Mouse (Mus musculus) brown adipose tissue, adult 24 weeks (tissue): ENCODE results near the gene Fam178b. TPM values are rescaled to one million over a fixed set of nuclear protein-coding genes. Genes with fewer than 3 reads are reported as not detected.
"Not testable (repeated sequence)": the region's sequence is repeated elsewhere in the genome, so short reads cannot be mapped to it uniquely, and the experiment has no call there.

Source experiments
- H3K27ac ChIP-seq: fragments of 200-500 bp; replicated peaks from 2 replicates; pipeline ENCODE4 v1.5.1; 2012; ENCODE audit warnings: low read depth, mild to moderate bottlenecking, low read length
- H3K4me1 ChIP-seq: fragments of 200-500 bp; 2 replicates; pipeline ENCODE4 v1.6.1; 2012; ENCODE audit warnings: low read length, mixed read lengths; ENCODE audit not compliant: control insufficient read depth, insufficient read depth, insufficient read length
- H3K4me3 ChIP-seq: fragments of 200-500 bp; 2 replicates; pipeline ENCODE4 v1.5.1; 2012; ENCODE audit warnings: low read depth, mild to moderate bottlenecking, low read length, moderate library complexity; ENCODE audit not compliant: insufficient read depth
- polyA plus RNA-seq: library from polyadenylated mRNA; stranded (reverse); fragments of >200 nt; gene quantifications from 2 replicates; pipeline ENCODE4 v1.2.4, GENCODE M21; 2012; ENCODE audit not compliant: missing spikeins, insufficient read depth, insufficient read length

Fam178b gene
- polyA plus RNA-seq, 1 experiment, result not detected

- Histone ChIP-seq H3K4me3 (peak within 1 kb of the TSS; percentile 89), H3K4me1 (no peaks in the 10 kb centered on the region), H3K27ac (peak within 1 kb of the TSS; percentile 99)
Observed at GRCm38 (mm10) chr1:36691271-36692155, 8.5 kb upstream of the Fam178b start, which contains the start of gene Cox5b. Gene Cox5b (plus strand): TSS chr1:36691449.

GRCm38 (mm10) chr1:36690671-36691235 lies 7.8 kb upstream of the Fam178b start:
- Histone ChIP-seq H3K27ac (peak overlapping the region; percentile 83), H3K4me1 (no peaks in the 10 kb centered on the region), H3K4me3 (peak overlapping the region; percentile 59)

- no peak overlapping the region for H3K4me3 ChIP-seq
- no peak overlapping the region for H3K27ac ChIP-seq
- no peaks in the 10 kb centered on the region for H3K4me1 ChIP-seq
Observed at GRCm38 (mm10) chr1:36683810-36684467, 956 bp upstream of the Fam178b start.

- Histone ChIP-seq H3K27ac (no peak overlapping the region), H3K4me1 (no peaks in the 10 kb centered on the region), H3K4me3 (no peak overlapping the region)
Observed at GRCm38 (mm10) chr1:36680893-36681292, 2.1 kb downstream of the Fam178b start.

- no peak overlapping the region for H3K27ac ChIP-seq
- H3K4me1 ChIP-seq, result no peaks in the 10 kb centered on the region
- H3K4me3 ChIP-seq, result no peak overlapping the region
Observed at GRCm38 (mm10) chr1:36674936-36675335, 8.0 kb downstream of the Fam178b start.

DNA sequence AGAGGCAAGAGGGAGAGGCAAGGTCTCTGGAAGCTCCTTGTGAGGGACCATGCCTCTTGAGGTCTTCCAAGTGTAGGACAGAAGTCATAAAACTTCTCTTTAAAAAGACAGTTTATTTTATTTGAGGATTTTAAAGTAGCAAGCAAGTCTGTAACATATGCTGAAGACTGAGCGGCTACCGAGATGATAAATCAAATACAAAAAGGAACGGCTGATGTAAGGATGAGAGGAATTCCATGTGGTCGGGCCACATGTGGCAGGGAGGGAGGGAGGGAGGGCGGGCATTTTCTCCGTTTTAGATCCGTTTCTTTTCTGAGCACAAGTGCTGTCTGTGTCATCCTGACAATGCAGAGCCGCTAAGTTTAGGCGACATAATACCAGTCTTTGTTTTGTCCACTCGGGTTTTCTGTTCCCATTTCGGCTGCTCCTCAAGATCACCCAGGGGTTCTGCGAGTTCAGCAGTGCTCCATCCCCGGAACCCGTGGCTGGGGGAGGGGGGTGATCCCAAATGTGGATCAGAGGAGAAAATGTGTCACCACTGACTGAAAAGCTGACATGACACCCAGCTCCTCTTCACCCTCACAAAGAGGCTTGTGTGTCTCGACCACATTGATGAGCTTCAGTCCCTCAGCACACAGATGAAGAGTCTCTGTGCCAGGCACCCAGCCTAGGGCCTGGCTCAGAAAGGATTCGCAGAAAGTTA lies 10.2 kb downstream of the Fam178b start:
- no peak overlapping the region for H3K27ac ChIP-seq
- H3K4me1 ChIP-seq, result no peaks in the 10 kb centered on the region
- H3K4me3 ChIP-seq, result no peak overlapping the region

GRCm38 (mm10) chr1:36671260-36671659 lies 11.7 kb downstream of the Fam178b start:
- H3K4me1 ChIP-seq, result no peaks in the 10 kb centered on the region
- no peak overlapping the region for H3K4me3 ChIP-seq
- H3K27ac ChIP-seq, result no peak overlapping the region

DNA sequence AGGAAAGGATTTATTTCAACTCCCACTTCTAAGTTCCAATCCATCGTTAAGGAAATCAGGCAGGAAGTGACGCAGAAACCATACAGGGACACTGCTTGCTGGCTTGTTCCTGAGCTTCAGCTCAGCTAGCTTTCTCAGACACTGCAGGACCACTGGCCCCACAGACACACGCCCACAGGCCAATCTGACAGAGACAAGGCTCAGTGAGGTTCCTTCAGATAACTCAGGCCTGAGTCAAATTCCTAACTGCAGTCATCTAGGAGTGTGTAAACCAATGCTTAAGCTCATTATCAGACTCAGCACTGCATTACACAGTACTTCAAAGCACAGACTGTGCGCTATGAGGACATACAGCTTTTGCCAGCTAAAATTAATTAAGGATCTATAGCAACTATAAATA lies 12.7 kb downstream of the Fam178b start:
- H3K27ac ChIP-seq, result no peak overlapping the region
- no peaks in the 10 kb centered on the region for H3K4me1 ChIP-seq
- H3K4me3 ChIP-seq, result no peak overlapping the region

- H3K4me1 ChIP-seq, H3K27ac ChIP-seq, H3K4me3 ChIP-seq: not testable (repeated sequence)
Observed at GRCm38 (mm10) chr1:36668007-36668406, 15.0 kb downstream of the Fam178b start.

DNA sequence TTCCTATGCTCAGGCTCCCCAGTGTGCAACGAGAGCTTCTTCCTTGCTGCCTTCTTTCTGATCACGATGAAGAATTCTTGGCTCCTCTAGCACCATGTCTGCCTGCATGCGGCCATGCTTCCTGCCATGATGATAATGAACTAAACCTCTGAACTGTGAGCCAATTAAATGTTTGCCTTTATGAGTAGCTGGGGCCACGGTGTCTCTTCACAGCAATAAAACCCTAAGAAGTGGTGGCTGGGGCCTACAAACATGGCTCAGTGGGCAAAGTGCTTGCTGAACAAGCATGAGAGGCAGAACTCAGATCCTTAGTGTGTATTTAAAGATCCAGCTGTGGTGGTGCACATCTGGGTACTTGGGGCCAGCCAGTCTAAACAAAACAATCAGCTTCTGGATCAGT lies 17.0 kb downstream of the Fam178b start:
- H3K4me1 ChIP-seq, result no peaks in the 10 kb centered on the region
- no peak overlapping the region for H3K4me3 ChIP-seq
- no peak overlapping the region for H3K27ac ChIP-seq

DNA sequence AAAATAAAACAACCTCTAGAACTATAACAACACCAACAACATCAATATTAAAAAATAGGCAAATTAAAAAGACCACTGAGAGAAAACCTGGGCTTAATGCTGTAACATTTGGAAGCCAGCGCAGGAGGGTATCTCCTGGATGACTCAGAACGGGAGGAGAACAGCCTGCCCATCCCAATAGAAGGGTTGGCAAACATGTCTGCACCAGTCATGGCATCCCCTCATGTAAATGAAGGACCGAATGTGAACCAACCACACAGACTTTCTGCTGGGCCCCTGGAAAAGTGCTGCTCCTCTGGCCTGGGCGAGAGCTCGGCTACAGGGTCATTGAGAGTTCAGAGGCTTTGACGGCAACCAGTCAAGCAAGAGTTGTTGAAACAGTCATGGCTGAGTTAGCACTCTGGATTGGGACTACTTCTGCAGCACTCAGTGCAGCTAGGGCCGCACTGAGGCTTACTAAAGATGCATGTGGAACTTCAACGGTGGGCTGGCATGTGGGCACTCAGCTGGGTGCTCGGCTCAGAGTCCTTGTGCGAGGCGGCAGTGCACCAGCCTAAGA lies 17.7 kb downstream of the Fam178b start:
- H3K4me3 ChIP-seq, result no peak overlapping the region
- no peak overlapping the region for H3K27ac ChIP-seq
- no peaks in the 10 kb centered on the region for H3K4me1 ChIP-seq

DNA sequence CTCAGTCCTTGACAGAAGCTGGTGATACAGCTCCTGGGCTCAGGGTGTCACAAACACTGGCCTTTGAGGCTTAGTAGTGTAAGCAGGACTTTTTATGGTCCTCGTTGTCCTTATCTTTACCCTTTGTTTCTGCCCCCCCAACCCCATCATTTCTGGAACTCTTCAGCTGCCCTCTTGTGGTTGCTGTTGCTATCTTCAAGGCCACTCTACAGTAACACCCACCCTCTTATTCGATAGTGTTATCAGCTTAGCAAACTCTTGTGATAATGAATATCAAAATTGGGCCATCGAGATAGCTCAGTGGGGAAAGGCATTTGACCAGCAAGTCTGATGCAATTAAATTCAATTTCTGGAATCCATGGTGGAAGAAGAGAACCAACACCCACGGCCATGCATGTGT lies 18.5 kb downstream of the Fam178b start:
- H3K4me3 ChIP-seq, result no peak overlapping the region
- no peaks in the 10 kb centered on the region for H3K4me1 ChIP-seq
- no peak overlapping the region for H3K27ac ChIP-seq

DNA sequence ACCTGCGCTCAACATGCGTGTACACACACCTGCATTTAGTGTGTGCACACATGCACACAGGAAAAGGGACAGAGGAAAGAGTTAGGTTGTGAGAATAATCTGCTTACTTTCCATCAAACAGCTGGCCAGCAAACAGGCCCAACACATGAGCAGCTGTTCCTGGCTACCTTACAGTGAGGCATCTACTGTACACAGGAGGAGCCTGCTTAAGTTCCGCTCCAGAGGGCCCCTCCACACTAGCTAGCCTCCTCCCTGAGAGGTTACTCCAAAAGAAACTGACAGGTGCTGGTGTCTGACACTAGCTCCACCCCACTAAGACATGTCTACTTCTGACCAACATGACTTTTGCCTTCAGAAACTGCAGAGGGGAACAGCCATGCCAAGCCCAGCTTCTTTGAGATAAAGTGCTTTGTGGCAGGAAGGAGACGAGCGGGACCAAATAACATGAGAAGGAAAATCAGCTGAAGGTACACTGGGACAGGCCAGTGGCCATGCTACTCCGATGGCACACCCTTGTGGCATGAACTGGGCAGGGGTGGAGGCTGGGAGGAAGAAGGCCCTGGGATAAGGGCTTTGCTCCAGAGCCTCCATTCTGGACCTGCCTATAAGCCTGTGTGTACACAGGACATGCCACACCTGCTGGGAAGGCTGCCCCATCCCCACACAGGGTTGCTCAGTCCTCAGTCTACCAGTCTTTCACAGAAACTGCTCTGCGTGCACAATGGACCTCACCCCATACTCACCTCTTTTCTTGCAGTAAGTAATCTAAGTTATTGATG lies 24.2 kb downstream of the Fam178b start:
- Histone ChIP-seq H3K27ac (no peak overlapping the region), H3K4me1 (no peaks in the 10 kb centered on the region), H3K4me3 (no peak overlapping the region)

DNA sequence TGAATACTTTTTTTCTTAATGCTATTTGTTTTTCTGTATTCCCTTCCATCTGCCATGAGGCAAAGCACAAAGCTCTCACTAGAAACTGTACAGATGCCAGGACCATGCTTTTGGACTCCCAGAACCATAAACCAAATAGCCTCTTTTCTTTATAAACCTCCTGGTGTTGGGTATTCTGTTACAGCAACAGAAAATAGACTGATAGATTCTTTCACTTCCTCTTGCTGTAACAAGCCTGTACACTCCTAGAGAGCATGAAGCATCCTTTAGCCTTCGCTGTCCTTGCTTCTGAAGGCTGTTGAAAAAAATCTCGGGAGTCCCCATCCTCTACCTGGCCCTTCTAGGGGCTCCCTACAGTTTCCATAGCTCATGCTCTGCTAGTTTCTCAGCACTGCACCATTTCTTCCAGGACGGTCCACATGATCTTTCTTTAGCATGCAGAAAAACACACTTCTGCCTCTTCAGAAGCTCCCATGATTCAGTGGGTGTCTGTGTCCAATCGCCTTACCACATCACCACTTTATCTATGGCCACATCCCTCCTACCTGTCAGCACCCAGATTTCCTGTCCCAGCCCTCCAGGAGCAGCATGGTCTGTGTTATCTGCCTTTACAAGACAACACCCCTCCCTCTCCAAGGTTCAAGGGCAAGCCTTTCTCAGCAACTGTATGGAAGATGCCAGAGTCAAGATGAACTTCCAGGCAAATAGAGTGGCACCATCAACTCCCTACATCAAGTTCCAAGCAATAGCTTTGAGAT lies 25.1 kb downstream of the Fam178b start:
- no peak overlapping the region for H3K4me3 ChIP-seq
- H3K4me1 ChIP-seq, result no peaks in the 10 kb centered on the region
- H3K27ac ChIP-seq, result no peak overlapping the region
